Mouse (Mus musculus) ES-CJ7 (cell line): ENCODE measurements at regions not wholly inside any gene's neighbourhood (a gene's known extent, or its start where the extent isn't known, plus 50 kb on each side); places are given as distances from the start of the nearest gene placed in this dataset.

Experiments used
- DNase-seq: peaks from one replicate; pipeline ENCODE4 v3.0.0; 2011; ENCODE audit warnings: low read depth, low spot score

DNA sequence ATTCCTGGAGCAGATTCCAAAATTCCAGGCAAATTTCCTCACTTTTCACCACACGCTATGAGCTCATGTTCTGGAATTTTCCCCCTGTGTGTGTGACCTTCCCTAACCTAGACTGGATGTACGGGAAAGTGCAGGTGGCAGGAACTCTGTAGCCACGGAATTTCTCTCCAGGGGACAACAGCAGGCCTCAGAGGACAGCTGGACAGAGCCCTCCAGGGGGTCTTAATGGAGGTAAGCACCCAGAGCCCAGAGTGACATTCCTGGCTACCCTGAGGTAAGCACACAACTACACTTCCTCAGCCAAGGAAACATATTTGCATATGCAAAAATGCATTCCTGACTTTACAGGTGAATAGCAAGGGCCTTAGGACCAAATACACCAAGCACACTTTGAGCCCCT lies 135.8 kb downstream of the Fam43a start:
- DNase-seq = peak; percentile 55

GRCm38 (mm10) chr16:30735969-30736368 lies 136.4 kb downstream of the Fam43a start:
- peak; percentile 42 for DNase-seq

DNA sequence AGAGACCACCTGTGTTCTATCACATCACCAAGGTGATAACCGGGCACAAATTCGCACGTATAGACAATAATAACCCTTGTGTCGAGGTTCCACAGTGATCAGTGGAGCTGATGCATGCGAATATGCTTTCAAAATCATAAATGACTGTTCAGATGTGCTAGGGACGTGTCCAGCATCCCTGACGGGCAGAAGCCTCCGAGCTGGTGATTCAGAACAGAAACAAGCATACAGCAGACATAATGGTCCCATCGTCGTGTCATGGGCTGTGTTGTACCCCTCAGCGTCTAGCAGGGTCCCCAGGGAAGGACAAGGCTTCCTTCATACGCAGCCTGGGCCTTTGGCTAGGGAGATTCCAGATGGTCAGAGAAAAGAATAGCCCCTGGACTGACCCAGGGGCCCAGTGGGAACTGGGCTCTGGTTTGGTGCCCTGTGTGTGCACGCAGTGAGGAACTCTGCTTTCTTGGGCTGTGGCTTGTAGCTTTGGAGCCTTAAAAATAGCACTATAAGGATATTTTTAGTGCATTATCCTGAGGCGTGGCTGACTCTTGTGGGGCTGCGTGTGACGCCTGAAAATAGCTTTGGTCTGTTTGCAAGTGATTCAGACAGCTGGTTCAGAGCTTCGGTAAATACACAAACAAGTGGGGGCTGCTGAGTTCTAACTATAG lies 137.3 kb downstream of the Fam43a start:
- DNase-seq = no peak

DNA sequence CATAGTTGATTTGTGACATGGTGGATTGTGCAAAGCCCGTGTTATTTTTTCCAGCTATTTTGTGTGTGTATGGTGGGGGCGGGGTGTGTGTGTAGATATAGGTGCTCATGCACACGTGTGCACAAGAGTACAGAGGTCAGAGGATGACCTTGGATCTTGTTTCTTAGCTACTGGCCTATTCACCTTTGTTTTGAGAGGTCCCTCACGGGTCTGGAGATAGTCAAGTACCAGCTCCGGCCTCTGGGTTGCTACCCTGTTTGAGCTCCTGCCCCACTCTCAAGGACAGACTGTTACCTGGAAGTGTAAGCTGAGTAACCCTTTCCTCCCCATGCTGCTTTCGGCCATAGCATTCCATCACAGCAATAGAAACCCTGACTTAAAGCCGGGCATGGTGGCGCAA lies 138.0 kb downstream of the Fam43a start:
- DNase-seq = peak; percentile 35

GRCm38 (mm10) chr16:30739651-30740050 lies 140.1 kb downstream of the Fam43a start:
- no peak for DNase-seq

GRCm38 (mm10) chr16:30741192-30741591 lies 141.7 kb downstream of the Fam43a start:
- peak; percentile 64 for DNase-seq

DNA sequence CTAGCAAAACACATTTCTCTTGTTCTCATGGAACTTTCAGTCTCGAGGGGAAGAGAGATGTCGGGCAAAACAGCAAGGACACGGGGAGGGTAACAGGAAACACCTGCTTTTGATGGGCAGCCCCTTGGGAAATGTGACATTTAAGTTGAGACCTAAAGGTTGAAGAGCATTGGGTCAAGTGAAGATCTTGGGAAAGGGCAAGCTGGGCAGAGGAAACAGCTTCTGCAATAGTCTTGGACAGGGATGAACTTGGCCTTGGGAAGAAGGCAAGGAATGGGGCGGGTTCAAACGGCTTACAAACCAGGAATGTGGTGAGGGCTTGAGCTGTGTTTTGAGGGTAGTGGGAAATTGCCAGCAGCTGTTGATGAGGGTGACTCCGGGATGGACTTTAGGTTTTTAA lies 143.0 kb downstream of the Fam43a start:
- DNase-seq = no peak

DNA sequence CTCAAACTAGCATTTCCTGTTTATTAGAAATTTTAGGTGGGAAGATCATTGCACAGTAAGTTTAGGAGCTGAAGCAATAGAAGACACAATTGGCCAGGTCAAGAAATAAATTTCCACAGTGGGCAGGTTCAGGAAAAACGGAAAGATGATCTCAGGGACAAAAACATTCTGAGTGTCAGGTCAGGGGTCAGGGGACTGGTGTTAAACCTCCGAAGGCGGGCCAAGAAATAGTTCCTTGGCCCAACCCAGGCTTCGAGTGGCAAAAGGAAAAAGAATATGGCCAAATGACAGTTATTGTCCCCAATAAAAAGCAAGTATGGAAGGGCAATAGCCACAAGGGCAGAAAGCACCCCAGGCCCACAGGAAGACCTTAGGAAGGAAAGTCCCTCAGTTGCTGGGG lies 144.0 kb downstream of the Fam43a start:
- no peak for DNase-seq

- peak; percentile 10 for DNase-seq
Measured at GRCm38 (mm10) chr16:30744237-30744636, 144.7 kb downstream of the Fam43a start.

GRCm38 (mm10) chr16:30745598-30746181 lies 146.2 kb downstream of the Fam43a start:
- no peak for DNase-seq

DNA sequence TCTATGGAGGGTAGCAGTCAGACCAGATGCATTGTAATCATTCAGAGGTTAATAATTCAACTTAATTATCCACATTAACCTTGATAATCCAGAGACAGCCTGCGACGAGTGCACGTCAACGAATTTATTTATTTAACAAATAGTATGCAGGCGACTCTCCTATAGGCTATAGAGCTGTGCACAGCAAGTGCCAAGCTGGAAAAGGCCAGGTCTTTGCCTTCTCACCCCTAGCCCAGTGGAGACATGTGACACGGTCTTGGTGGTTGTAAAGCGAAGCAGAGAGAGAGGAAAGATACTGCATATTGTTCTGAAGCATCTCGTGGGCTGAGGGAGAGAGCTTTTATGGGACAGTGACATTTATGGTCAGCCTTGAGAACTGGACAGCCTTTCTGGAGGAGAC lies 146.7 kb downstream of the Fam43a start:
- no peak for DNase-seq

- DNase-seq = no peak
Measured at GRCm38 (mm10) chr16:30749841-30750240, 150.3 kb downstream of the Fam43a start.

- no peak for DNase-seq
Measured at GRCm38 (mm10) chr16:30755771-30756170, 156.2 kb downstream of the Fam43a start.

GRCm38 (mm10) chr16:30756678-30757077 lies 157.2 kb downstream of the Fam43a start:
- no peak for DNase-seq

- no peak for DNase-seq
Measured at GRCm38 (mm10) chr16:30757556-30757955, 158.0 kb downstream of the Fam43a start.

DNA sequence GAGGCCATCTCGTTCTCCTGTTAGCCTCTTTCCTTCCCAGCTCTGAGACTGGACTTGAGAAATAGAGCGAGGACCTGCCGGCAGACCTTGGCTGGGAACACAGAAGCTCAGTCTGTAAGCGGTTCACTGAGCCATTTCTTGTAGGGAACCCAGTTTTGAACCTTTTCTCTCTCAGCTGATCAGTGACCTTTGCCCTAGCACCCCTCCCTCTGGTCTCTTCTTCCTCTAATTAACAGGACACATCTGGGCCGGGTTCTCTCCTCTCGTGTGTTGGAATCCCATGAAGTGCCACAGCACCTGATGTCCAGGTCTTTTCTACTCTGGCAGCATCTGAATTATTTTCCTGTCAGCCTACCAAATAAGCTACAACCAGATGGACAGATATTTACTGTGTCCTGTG lies 158.5 kb downstream of the Fam43a start:
- no peak for DNase-seq

GRCm38 (mm10) chr16:30759503-30759902 lies 160.0 kb downstream of the Fam43a start:
- DNase-seq = no peak

DNA sequence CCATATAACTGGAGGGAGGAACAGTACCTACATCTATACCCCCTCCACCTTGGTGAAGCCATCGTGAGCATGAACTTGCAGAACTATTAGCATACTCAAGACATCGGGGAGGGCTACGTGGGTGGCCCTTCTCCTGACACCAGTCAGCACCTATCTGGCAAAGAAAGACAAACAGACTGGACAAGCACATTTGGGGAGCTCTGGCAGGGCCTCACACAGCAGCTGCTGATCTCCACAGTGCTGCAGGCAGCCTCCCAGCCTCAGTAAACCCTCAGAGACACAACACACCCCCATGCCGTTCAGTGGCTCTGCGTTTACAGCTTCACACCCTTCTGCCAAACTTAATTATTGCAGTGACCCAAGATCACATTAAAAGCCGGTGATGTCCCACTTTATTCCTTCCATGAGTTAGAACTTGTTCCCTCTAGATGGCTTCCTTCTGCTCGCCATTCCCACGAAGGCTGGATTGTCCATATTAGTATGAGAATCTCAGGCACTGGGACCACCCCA lies 161.7 kb downstream of the Fam43a start:
- no peak for DNase-seq

GRCm38 (mm10) chr16:30762898-30763595 lies 163.5 kb downstream of the Fam43a start:
- no peak for DNase-seq

GRCm38 (mm10) chr16:30765591-30765990 lies 166.1 kb downstream of the Fam43a start:
- no peak for DNase-seq

- peak; percentile 38 for DNase-seq
Measured at GRCm38 (mm10) chr16:30769007-30769442, 169.5 kb downstream of the Fam43a start.

DNA sequence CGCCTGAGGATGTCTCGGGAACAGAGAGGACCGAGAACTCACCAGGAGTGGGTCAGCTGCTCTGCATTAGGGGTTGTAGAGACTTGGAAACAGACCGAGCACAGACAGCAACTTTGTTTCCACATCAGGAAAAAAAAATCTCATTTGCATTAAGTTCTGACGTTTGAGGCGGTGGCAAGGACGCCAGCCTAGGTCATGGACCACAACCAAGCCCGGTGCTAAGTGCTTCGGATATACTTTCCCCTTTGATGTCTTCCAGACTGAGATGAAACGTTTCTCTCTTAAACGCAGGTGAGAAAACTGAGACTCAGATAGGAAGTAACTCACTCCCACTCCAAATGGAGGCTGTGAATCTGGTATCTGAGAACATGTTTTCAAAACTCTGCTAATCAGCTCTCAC lies 169.9 kb downstream of the Fam43a start:
- DNase-seq = no peak

- peak; percentile 13 for DNase-seq
Measured at GRCm38 (mm10) chr16:30772802-30773201, 173.3 kb downstream of the Fam43a start.
